Mouse (Mus musculus) cerebral cortex, adult 2 months (tissue): ENCODE results near the gene Lrrtm4.

Source experiments
- WGBS: fragments of 180-500 bp; shearing (Covaris S2); methylation state at CpG from one replicate; pipeline ENCODE4 v1.1.7; 2018; 5-methylcytosine and 5-hydroxymethylcytosine counted together

Gene Lrrtm4

GRCm38 (mm10) chr6:80856910-80857543, 838.4 kb downstream of the Lrrtm4 start:
- WGBS: 51% methylated on average over 13 of the region's 13 CpGs
